Mouse (Mus musculus): Measurements from ENCODE around the gene Tmem163. TPM values are rescaled to one million over a fixed set of nuclear protein-coding genes. Genes with fewer than 3 reads are reported as not detected.

Tmem163 gene
- total RNA-seq (2021): 1 to 10 TPM; 5.4 to 6.6 TPM
- long read RNA-seq, experiment 1, transcript Tmem163-205 (8 exons, 3,488 nt): major isoform, 9 of 12 reads
- long read RNA-seq, experiment 1, partial matches to known transcripts: 0 of 12 reads
- long read RNA-seq, experiment 1, other reads (novel, unspliced or antisense): 3 of 12 reads
- long read RNA-seq, experiment 2, transcript Tmem163-205 (8 exons, 3,488 nt): major isoform, 8 of 10 reads
- long read RNA-seq, experiment 2, partial matches to known transcripts: 2 of 10 reads
- long read RNA-seq, experiment 2, other reads (novel, unspliced or antisense): 0 of 10 reads

- peak in 1 of 2 experiments; percentile 28 for DNase-seq (ENCODE audit: low spot score in 2 of 2)
- TF ChIP-seq CTCF (conservative IDR thresholded peaks at IDR 0.05): peak; percentile 81
- peak within 1 kb of the TSS; percentile 56; the same call in 1 of the 2 replicates for H3K4me3 ChIP-seq
- no peak within 1 kb of the TSS for H3K27ac ChIP-seq
Measured at GRCm38 (mm10) chr1:127679498-127680133, at the start of gene Tmem163. Gene Tmem163, minus strand, starts transcription at chr1:127679548.

GRCm38 (mm10) chr1:127729096-127729495 lies 49.7 kb upstream of the Tmem163 start, which contains the start of gene Acmsd:
Gene Acmsd, plus strand, starts transcription at chr1:127729413.
- no peak within 1 kb of the TSS for H3K4me3 ChIP-seq
- no peak for DNase-seq (ENCODE audit: low spot score in 2 of 2)
- TF ChIP-seq CTCF (conservative IDR thresholded peaks at IDR 0.05): no peak
- H3K27ac ChIP-seq: no peak within 1 kb of the TSS

- H3K4me3 ChIP-seq: no peak overlapping the region
- TF ChIP-seq CTCF (conservative IDR thresholded peaks at IDR 0.05): no peak
- DNase-seq (ENCODE audit: low spot score in 2 of 2): no peak
- H3K27ac ChIP-seq: no peak overlapping the region
Measured at GRCm38 (mm10) chr1:127723596-127723995, 44.2 kb upstream of the Tmem163 start.

GRCm38 (mm10) chr1:127718290-127718689 lies 38.9 kb upstream of the Tmem163 start:
- Histone ChIP-seq H3K4me3 (no peak overlapping the region), H3K27ac (no peak overlapping the region)
- TF ChIP-seq CTCF (conservative IDR thresholded peaks at IDR 0.05): no peak
- no peak for DNase-seq (ENCODE audit: low spot score in 2 of 2)

- Histone ChIP-seq H3K27ac (no peak overlapping the region), H3K4me3 (no peak overlapping the region)
- peak; percentile 21 to 81 for DNase-seq (ENCODE audit: low spot score in 2 of 2)
- TF ChIP-seq CTCF (conservative IDR thresholded peaks at IDR 0.05): no peak
Measured at GRCm38 (mm10) chr1:127716441-127716840, 37.1 kb upstream of the Tmem163 start.

- Histone ChIP-seq H3K27ac (no peak overlapping the region), H3K4me3 (no peak overlapping the region)
- no peak for DNase-seq (ENCODE audit: low spot score in 2 of 2)
- no peak for TF ChIP-seq CTCF (conservative IDR thresholded peaks at IDR 0.05)
Measured at GRCm38 (mm10) chr1:127706269-127706668, 26.9 kb upstream of the Tmem163 start.

GRCm38 (mm10) chr1:127702187-127702586 lies 22.8 kb upstream of the Tmem163 start:
- peak; percentile 65 for TF ChIP-seq CTCF (conservative IDR thresholded peaks at IDR 0.05)
- Histone ChIP-seq H3K4me3 (no peak overlapping the region), H3K27ac (no peak overlapping the region)
- DNase-seq (ENCODE audit: low spot score in 2 of 2): no peak

GRCm38 (mm10) chr1:127696533-127696932 lies 17.2 kb upstream of the Tmem163 start:
- TF ChIP-seq CTCF (conservative IDR thresholded peaks at IDR 0.05): peak; percentile 77
- Histone ChIP-seq H3K27ac (no peak overlapping the region), H3K4me3 (no peak overlapping the region)
- peak; percentile 31 to 32 for DNase-seq (ENCODE audit: low spot score in 2 of 2)

GRCm38 (mm10) chr1:127677661-127678580 lies 1.4 kb downstream of the Tmem163 start:
- Histone ChIP-seq H3K4me3 (peak overlapping the region; percentile 56), H3K27ac (0 out of 2 replicates have a peak overlapping the region, but pooled peaks have one; percentile 28)
- DNase-seq (ENCODE audit: low spot score in 2 of 2): no peak
- peak; percentile 24; the same call in 1 of the 2 replicates for TF ChIP-seq CTCF (conservative IDR thresholded peaks at IDR 0.05)

- Histone ChIP-seq H3K27ac (peak overlapping the region; percentile 28; the same call in 1 of the 2 replicates), H3K4me3 (peak overlapping the region; percentile 56)
- peak in 1 of 2 experiments; percentile 18 for DNase-seq (ENCODE audit: low spot score in 2 of 2)
- no peak for TF ChIP-seq CTCF (conservative IDR thresholded peaks at IDR 0.05)
Measured at GRCm38 (mm10) chr1:127677131-127677631, 2.2 kb downstream of the Tmem163 start.

GRCm38 (mm10) chr1:127676516-127677099 lies 2.7 kb downstream of the Tmem163 start:
- no peak for DNase-seq (ENCODE audit: low spot score in 2 of 2)
- Histone ChIP-seq H3K27ac (peak overlapping the region; percentile 7; the same call in 1 of the 2 replicates), H3K4me3 (peak overlapping the region; percentile 56)
- TF ChIP-seq CTCF (conservative IDR thresholded peaks at IDR 0.05): no peak

- TF ChIP-seq CTCF (conservative IDR thresholded peaks at IDR 0.05): no peak
- no peak for DNase-seq (ENCODE audit: low spot score in 2 of 2)
- Histone ChIP-seq H3K27ac (peak overlapping the region; percentile 7; the same call in 1 of the 2 replicates), H3K4me3 (peak overlapping the region; percentile 56)
Measured at GRCm38 (mm10) chr1:127676116-127676515, 3.2 kb downstream of the Tmem163 start.
